Mouse (Mus musculus): ENCODE data around the gene Gldc. TPM values are rescaled to one million over a fixed set of nuclear protein-coding genes. Genes with fewer than 3 reads are reported as not detected.
A peak's percentile ranks its signal among the peaks of the same experiment; 100 is the strongest.

Gldc gene
- total RNA-seq, 2 experiments from 2014 or later: 22.3 to 23.1 TPM

DNA sequence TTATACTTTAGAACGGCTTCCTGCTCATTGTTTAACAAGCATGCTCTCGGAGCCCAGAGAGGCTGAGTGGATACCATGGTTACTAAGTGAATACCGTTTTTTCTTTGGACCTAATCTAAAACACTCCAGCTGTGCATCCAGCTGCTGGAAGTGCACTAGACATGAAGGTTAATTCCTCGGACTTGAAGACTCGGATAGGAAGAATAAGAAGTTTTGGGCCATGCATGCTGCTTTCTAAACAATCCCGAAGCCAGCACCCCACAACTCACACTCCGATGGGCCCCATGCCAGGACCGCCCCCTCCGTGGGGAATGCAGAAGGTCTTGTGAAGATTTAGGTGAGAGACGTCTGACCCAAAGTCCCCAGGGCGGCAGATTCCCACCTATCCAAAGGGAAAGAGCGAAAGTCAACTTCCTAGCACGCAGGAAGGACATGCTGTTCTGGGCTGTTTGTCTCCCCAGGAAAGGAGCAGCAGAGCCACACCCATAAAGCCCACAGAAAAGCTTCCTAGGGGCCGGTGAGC, 60.2 kb downstream of the Gldc start:
- no peak for DNase-seq (ENCODE audit: low spot score in 2 of 2)
- intact Hi-C loops (cut with DNase I): loop anchor here (5.0 kb wide), 1 partner anchor 83 kb away; the partner anchor contains the start of gene Uhrf2

DNA sequence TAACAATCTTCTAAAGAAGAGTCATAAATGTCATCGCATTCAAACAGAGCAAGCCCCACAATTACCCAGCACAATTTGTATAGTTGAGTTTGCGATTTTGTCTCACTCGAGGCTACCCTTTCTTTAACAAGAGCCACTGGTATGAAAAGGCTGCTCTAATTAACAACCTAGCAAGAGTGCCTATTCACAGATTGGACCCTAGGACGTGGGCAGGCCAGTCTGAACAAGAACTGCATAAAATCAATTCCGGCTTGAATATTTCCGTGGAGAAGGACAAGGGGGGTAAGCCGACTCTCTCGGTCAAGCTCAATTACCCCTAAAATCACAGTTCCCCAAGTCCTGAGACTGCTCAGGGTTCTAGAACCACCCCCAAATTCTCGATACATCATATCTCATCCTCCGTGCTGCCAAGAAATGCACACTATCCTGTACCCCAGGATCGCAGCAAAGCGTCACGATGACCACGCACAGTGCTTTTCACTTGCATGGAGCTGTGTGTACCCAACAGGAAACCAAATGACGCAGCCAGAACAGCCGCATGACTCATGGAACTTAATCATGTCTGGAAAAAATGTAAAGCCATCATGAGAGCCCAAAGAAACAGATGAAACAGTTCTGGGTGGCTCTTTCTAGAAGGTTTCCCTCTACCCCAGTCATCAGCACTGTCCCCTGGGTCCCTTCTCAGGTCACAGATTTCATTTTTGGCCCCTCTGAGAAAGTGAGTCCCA, 62.1 kb downstream of the Gldc start:
- no peak for DNase-seq (ENCODE audit: low spot score in 2 of 2)

DNA sequence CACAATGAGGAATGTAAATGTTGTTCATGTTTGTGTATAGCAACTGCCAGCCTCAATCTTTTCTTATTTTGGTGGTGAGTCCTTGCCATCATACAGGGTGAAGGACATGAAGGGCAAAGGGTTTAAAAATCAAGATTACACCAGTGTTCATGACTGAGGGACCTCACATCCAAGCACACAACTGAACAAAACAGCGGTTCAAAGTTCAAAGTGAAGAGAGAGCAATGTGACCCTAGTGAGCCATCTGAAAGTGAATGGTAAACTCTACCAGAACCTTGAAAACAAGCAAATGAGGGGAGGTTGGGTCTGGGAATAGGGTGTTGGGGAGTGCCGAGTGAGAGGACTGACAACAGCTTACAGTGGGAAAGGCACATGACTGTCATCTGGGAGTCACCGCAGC, 63.8 kb downstream of the Gldc start:
- DNase-seq (ENCODE audit: low spot score in 2 of 2): no peak
- intact Hi-C loops (cut with DNase I): no loop called here

More for the DNA sequence above, 62.1 kb downstream of the Gldc start:
- intact Hi-C loops (cut with DNase I): no loop called here

DNA sequence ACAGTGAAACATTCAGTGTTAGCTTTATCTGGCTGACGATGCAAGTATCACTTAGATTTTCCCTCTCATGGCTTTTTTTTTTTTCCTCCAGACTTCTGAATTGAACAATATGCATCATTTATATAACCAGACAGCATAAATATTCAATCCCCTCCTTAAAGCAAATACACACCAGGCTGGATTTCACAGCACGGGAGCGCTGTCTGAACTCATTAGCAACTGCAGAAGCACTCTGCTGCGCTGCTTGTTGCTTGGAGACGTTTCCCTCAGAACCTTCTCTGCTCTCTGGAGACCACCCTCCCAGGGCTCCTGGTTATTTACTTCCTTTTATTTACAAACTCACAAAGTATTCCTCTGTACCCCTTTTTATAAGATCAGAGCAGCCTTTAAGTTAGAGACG, 66.1 kb downstream of the Gldc start:
- intact Hi-C loops (cut with DNase I): no loop called here
- no peak for DNase-seq (ENCODE audit: low spot score in 2 of 2)

DNA sequence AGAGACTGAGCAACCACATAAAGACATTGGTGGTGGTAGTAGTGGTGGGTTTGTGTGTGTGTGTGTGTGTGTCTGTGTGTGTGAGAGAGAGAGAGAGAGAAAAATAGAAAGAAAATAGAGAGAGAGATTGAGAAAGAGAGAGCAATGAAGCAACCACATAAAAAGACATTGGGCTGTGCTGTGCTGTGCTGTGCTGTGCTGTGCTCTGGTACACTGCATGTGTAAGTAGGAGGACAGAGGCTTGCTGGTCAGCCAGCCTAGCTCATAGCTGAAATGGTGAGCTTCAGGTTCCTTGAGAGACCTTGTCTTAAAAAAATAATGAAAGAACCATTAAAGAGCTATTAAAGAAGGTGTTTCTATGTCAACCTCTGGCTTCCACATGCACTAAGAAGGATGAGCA, 66.6 kb downstream of the Gldc start:
- intact Hi-C loops (cut with DNase I): no loop called here
- no peak for DNase-seq (ENCODE audit: low spot score in 2 of 2)

DNA sequence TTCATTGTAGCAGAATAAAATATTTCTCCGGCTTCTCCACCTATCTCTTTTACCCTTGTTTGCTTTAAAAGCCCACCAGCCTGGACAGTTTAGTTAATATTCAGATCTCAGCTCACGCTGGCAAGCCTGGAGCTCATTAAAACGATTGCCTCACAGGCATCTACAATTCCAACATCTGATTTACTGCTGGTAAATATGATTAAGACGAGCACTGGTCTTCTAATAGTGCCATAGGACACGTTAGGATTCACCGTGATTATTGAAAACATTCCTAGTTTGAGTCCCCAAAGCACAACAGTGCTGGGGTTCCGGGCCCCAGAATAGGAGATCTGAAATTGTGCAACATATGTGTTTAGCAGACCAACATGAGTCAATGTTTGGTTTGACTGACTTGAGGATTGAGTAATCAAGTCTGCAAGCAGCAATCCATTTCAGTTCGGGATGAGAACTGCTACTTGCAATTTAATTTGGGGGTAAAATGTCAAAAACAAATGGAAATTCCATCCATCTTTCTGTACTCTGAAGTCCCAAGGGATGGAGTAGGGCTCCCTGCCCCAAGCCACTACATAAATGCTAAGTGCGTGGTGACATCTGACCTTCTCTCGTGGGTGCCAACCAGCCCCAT, 67.9 kb downstream of the Gldc start:
- DNase-seq (ENCODE audit: low spot score in 2 of 2): no peak
- intact Hi-C loops (cut with DNase I): no loop called here

DNA sequence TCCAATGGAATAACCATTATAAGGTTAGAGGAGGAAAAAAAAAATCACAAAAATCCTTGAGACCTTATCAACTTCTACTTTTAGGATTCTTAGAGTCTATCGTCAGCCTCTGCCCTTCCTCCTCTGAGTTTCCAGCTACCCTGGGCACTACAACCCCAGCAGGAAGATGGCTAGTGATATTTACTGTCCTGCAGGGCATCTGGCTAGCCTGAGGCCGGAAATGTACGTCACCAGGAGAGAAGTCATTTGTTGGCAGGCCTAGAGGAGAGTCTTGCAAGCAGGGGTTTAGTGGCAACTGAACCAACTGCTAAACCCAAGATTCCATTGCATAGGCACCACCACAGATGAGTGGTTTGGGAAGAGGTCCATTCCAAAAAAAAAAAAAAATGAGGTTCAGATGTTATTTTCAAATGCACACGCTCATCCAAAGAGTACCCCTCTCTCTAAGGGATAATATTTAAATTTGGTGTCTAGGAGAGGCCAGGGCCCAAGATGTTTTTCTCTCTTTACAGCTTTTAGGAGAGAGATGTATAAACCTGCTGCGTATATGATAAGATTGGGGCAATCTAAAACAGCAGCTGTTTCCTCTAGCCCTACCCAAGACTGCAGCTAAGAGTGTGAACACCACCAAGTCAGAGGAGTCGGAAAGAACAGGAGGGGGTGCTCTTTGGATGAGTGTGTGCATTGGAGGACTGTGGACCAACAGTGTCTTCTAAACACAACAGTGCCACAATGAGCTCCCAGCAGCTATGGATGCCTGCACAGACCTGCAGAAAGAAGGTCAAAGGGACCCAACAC, 70.0 kb downstream of the Gldc start:
- no peak for DNase-seq (ENCODE audit: low spot score in 2 of 2)
- intact Hi-C loops (cut with DNase I): no loop called here

DNA sequence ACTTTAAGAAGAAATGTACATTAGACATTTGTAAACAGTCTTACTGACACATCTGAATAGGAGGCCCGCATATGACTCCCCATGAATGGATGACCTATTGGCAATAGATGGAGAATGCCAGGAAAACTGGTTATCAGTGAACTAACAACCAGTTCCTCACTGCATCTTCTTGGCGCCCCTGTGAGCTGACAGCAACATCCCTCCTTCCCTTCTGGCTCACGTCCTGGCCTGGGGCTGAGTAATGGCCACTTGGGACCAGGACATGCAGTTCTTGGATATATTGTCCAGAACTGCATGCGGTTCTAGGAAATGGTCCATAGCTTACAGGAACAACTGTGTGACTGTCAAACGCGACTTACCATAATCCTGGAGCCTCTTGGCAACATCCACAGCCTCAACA, 72.6 kb downstream of the Gldc start:
- intact Hi-C loops (cut with DNase I): no loop called here
- DNase-seq (ENCODE audit: low spot score in 2 of 2): no peak

DNA sequence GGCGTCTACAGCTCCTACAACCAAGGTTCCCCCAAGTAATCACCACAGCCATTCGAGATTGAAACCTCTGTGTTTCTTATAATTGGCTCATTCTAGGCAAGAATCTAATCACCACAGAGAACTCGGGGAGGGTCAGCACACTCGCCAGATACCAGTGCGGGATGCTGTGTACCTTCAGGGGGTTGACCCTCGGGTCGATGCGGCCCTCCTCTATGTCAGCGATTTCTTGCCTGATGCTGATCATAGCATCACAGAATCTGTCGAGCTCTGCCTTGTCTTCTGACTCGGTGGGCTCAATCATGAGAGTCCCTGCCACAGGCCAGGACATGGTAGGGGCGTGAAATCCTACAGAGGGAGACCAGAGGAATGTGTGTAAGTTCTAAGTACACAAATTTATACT, 74.7 kb downstream of the Gldc start:
- intact Hi-C loops (cut with DNase I): no loop called here
- DNase-seq (ENCODE audit: low spot score in 2 of 2): no peak

DNA sequence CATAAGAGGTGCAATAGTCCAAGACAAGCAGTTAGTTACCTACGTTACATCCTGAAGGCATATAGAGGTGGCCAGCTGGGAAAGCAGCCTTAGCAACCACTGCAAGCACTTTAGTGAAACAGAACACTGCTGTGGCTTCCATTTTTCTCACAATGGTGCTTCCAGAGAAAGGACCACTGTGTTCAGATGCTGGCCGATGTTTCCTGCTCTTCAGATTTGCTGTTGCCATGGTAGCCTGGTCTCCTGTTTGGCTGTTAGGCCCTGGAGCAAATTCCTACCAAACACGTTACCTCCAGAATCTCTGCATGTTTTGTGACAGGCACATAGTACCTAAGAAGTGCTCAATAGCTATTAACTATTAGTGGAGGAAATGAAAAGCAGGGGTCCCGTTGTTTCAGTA, 78.2 kb downstream of the Gldc start:
- DNase-seq (ENCODE audit: low spot score in 2 of 2): no peak
- intact Hi-C loops (cut with DNase I): no loop called here

DNA sequence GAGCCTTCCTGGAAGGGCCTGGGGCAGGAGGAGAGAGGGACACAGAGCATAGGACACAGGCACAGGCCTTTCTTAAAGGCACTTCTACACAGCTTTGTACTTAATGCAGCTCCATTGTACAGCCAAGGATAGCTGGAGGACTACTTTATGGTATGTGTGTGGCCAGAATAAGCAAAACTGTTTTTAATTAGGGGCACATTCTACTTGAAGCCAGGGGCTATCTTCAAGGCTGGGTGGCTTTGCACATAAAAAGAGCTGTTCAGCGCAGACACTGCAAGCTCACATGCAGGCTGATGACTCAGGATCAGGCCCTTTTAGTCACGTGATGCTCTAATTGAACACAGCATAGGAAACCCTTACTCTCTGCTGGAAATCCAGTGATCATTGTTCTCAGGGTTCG, 79.0 kb downstream of the Gldc start:
- intact Hi-C loops (cut with DNase I): no loop called here
- DNase-seq (ENCODE audit: low spot score in 2 of 2): no peak

DNA sequence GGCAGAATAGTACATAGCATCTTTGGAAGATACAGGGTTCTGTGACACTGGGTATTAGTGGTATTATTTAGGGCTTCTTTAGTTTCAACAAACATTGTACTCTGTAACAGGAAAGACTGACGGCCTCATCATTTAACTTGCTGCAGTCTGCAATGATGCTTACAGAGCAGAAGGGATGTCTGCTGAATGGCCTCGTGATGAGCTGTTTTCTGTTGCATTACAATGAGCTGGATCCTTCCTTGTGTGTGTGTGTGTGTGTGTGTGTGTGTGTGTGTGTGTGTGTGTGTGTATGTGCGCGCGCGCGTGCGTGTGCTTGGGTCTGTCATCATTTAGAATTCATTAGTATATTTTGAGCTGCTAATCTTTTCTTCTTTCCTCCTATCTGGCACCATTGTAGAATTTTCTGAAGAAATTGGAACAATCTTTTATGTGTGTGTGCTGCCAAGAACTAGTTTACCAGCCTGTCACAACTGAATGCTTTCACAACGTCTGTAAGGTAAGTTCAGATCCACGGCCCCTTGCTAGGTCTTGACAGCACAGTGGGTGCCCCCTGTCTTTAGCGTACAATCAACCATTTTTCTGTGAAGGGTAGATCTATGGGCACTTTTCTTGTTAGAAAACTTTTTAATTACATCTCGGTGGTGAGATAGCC, 83.5 kb downstream of the Gldc start:
- intact Hi-C loops (cut with DNase I): no loop called here

DNA sequence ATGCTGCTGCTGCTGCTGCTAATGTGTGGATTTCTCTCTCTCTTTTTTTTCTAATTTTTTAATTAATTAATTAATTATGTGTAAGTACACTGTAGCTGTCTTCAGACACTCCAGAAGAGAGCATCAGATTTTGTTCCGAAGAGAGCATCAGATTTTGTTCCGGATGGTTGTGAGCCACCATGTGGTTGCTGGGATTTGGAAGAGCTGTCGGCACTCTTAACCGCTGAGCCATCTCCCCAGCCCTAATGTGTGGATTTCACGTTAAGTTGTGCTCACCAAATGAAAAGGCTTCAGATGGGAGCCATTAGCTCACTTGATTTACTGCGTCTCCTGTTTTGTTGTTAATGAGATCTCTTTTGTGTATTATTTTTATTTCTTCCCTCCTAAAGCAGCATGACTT, 85.1 kb downstream of the Gldc start:
- DNase-seq (ENCODE audit: low spot score in 2 of 2): no peak
- intact Hi-C loops (cut with DNase I): no loop called here

More for the DNA sequence above, 83.5 kb downstream of the Gldc start:
- no peak for DNase-seq (ENCODE audit: low spot score in 2 of 2)

DNA sequence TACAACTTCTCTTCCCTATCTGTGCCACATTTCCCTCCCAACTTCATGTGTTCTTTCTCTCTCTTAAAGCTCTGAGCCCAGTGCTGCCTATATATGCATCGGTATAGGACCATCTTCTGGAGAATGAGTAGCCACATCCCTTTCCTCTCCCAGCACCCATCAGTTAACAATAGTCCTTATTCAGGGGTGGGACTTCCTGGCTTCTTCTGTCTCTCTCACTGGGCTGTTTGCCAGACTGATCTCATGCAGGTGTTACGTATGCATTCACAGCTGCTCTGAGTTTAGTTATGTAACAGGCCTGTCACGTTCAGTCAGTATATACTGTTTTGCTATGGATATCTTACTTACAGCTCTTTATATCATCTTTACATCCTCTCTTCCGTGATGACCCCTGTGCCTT, 109.4 kb downstream of the Gldc start:
- intact Hi-C loops (cut with DNase I): no loop called here
- peak in 1 of 2 experiments; percentile 30 for DNase-seq (ENCODE audit: low spot score in 2 of 2)

DNA sequence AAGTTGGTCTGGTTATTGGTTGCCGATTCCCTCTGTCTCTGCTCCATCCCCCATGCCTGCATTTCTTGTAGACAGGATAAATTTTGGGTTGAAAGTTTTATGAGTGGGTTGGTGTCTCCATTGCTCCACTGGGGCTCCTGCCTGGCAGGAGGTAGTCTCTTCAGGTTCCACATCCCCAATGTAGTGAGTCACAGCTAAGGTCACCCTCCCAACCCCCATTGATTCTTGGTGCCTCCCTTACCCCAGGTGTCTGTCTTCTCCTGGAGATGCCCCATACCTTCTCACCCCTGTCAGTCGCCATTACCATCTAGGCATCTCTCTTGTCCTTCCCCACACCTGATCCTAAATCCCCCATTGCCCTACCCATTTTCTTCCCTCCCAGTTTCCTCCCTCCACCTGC, 121.0 kb downstream of the Gldc start:
- no peak for DNase-seq (ENCODE audit: low spot score in 2 of 2)
- intact Hi-C loops (cut with DNase I): no loop called here

DNA sequence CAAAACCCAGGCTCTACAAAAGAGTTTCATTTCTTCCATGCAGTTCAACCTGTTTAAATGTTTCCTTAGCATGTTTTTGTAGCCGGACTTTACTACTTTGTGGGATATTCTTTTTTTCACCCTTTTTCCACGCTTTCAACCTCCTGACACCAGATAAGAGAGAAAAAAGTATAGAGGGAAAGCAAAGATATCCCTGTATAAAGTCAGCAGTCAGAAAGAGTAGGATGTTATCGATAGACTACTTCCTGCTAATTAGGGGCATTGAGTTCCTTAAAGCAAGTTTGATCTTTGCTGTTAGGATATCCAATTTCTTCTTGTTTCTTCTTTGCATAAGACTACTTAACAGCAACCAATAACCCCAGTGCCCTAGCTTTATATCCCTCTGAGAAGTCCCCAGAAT, 123.8 kb downstream of the Gldc start:
- intact Hi-C loops (cut with DNase I): no loop called here
- DNase-seq (ENCODE audit: low spot score in 2 of 2): no peak

DNA sequence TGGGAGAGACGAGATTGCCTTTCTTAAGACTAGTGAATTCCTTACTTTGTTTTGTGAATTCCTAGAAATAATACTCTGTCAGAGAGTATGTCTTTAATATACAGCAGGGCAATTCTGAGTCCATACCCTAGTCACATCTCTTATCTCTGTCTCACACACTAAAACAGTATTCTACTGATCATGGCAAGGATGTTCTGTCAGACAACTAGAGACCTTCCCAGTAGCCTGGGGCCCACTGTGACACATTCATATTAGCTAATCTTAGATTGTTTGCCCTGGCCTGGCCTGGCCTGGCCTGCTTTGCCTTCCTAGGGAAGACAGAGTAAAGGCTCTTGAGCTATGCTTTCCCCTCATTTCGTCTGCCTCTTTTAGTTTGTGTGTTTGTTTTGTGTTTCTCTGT, 124.6 kb downstream of the Gldc start:
- no peak for DNase-seq (ENCODE audit: low spot score in 2 of 2)
- intact Hi-C loops (cut with DNase I): no loop called here

Data from left cerebral cortex, postnatal 36 days (tissue).